Mouse (Mus musculus) embryonic facial prominence, embryonic 12.5 days (tissue): ENCODE results near the gene Stap2. TPM values are rescaled to one million over a fixed set of nuclear protein-coding genes. Genes with fewer than 3 reads are reported as not detected.
A peak's percentile ranks its signal among the peaks of the same experiment; 100 is the strongest.

Source experiments
- ATAC-seq: fragments of 200-750 bp; cut with Nextera tagmentation; 2 replicates; pipeline ENCODE4 v1.8.0; 2017; ENCODE audit not compliant: insufficient number of reproducible peaks, insufficient read depth, low FRiP score, low TSS enrichment
- H3K27ac ChIP-seq: fragments of 300-500 bp; sonication (generic); 2 replicates; pipeline ENCODE4 v1.5.1; 2016; ENCODE audit warnings: mild to moderate bottlenecking
- H3K27me3 ChIP-seq: fragments of 300-500 bp; sonication (generic); 2 replicates; pipeline ENCODE4 v1.6.1; 2016; ENCODE audit warnings: mild to moderate bottlenecking, moderate library complexity
- H3K36me3 ChIP-seq: fragments of 300-500 bp; sonication (generic); 2 replicates; pipeline ENCODE4 v1.6.1; 2016; ENCODE audit warnings: mild to moderate bottlenecking
- H3K4me1 ChIP-seq: fragments of 300-500 bp; sonication (generic); 2 replicates; pipeline ENCODE4 v1.6.1; 2016
- H3K4me2 ChIP-seq: fragments of 300-500 bp; sonication (generic); replicated peaks from 2 replicates; pipeline ENCODE4 v1.6.1; 2016; ENCODE audit warnings: mild to moderate bottlenecking, moderate library complexity
- H3K4me3 ChIP-seq: fragments of 300-500 bp; sonication (generic); 2 replicates; pipeline ENCODE4 v1.5.1; 2016; ENCODE audit warnings: mild to moderate bottlenecking
- H3K9ac ChIP-seq: fragments of 300-500 bp; sonication (generic); 2 replicates; pipeline ENCODE4 v1.6.1; 2016; ENCODE audit warnings: mild to moderate bottlenecking, moderate library complexity
- H3K9me3 ChIP-seq: fragments of 300-500 bp; sonication (generic); 2 replicates; pipeline ENCODE4 v1.6.1; 2016; ENCODE audit warnings: mild to moderate bottlenecking, moderate library complexity
- WGBS: fragments of 180-500 bp; shearing (Covaris S2); methylation state at CpG from one replicate; pipeline ENCODE4 v1.1.7; 2016; 5-methylcytosine and 5-hydroxymethylcytosine counted together
- polyA plus RNA-seq: library from polyadenylated mRNA; unstranded; fragments of >200 nt; fragmentation: Nextera tagmentation; extraction: Ambion mirVana; gene quantifications from 2 replicates; pipeline ENCODE4 v1.2.1, GENCODE M21; 2016

The Stap2 gene
- polyA plus RNA-seq, 1 experiment from 2014 or later: 8.0 TPM

GRCm38 (mm10) chr17:55996007-55996406 lies 9.4 kb downstream of the Stap2 start:
- no peak for ATAC-seq
- WGBS: 90% methylated on average over 15 of the region's 15 CpGs
- peaks cover 38% of the 10 kb centered on the region for H3K36me3 ChIP-seq
- H3K4me3 ChIP-seq: no peak overlapping the region
- H3K4me1 ChIP-seq: peaks cover 5% of the 10 kb centered on the region; the same call in 1 of the 2 replicates
- H3K9ac ChIP-seq: no peak overlapping the region
- H3K4me2 ChIP-seq: no peak overlapping the region
- H3K27ac ChIP-seq: no peak overlapping the region
- H3K27me3 ChIP-seq: peaks cover 21% of the 10 kb centered on the region
- no peaks in the 10 kb centered on the region for H3K9me3 ChIP-seq

DNA sequence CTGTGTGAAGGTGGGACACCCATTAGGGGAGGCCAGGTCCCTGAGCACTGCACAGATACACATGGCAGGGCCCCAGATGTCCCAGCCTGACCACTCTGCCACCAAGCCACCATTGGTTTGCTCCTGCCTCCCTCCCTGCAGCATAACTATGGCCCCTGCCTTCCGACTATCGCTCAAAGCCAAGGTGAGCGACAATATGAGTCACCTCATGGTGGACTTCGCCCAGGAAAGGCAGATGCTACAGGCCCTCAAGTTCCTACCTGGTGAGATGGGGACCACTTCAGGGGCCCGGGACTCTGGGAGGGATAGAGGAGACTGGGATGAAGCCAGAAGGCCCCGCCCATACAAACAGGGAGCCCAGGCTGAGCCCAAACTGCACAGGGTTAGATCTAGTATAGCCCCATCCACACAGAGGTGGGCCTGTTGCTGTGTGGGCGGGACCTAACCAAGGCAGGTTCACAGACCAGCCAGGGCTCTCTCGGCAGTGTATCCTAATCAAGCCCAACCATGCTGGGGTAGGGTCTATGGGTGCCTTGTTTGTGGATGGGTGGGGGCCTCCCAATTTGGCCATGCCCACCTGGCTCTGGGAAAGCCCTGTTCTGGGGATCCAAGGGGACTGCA lies 15.0 kb downstream of the Stap2 start:
- Histone ChIP-seq H3K9me3 (no peaks in the 10 kb centered on the region), H3K27ac (no peak overlapping the region), H3K27me3 (no peaks in the 10 kb centered on the region), H3K9ac (no peak overlapping the region), H3K36me3 (peaks cover 35% of the 10 kb centered on the region; the same call in 1 of the 2 replicates), H3K4me1 (peaks cover 6% of the 10 kb centered on the region), H3K4me2 (no peak overlapping the region), H3K4me3 (no peak overlapping the region)
- peak; percentile 73; the same call in 1 of the 2 replicates for ATAC-seq
- WGBS: 83% methylated on average over 8 of the region's 8 CpGs

GRCm38 (mm10) chr17:55986030-55986961 lies 19.1 kb downstream of the Stap2 start, which contains the start of gene Fsd1:
Fsd1 (plus strand) TSS chr17:55986509.
- Histone ChIP-seq H3K36me3 (peaks cover 13% of the 10 kb centered on the region; the same call in 1 of the 2 replicates), H3K27ac (no peak within 1 kb of the TSS), H3K4me2 (peak within 1 kb of the TSS; percentile 90), H3K9me3 (no peaks in the 10 kb centered on the region), H3K4me1 (peaks cover 6% of the 10 kb centered on the region), H3K27me3 (no peaks in the 10 kb centered on the region), H3K4me3 (peak within 1 kb of the TSS; percentile 63), H3K9ac (peak within 1 kb of the TSS; percentile 63)
- ATAC-seq: peak; percentile 65
- WGBS: 8% methylated on average over 33 of the region's 35 CpGs

DNA sequence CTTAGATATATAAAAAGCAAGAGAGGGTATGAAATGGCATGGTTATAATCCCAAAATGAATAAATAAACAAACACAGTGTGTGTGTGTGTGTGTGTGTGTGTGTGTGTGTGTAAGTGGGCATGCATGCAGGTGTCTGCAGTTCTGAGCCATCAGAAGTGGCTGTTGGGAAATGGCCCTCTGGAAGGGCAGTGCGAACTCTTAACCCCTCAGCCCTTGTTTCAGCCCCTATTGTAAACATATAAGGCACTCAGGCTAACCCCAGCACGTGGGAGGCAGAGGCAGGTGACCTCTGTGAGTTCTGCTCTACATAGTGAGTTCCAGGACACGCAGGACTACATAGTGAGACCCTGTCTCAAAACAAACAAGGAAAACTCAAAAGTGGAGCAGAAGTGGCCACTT lies 28.1 kb downstream of the Stap2 start:
- Histone ChIP-seq H3K9ac (no peak overlapping the region), H3K27me3 (no peaks in the 10 kb centered on the region), H3K9me3 (no peaks in the 10 kb centered on the region), H3K27ac (no peak overlapping the region), H3K4me3 (no peak overlapping the region), H3K4me2 (no peak overlapping the region), H3K4me1 (no peaks in the 10 kb centered on the region), H3K36me3 (peaks cover 4% of the 10 kb centered on the region; the same call in 1 of the 2 replicates)
- WGBS: 50% methylated on average over 3 of the region's 3 CpGs
- no peak for ATAC-seq

- WGBS: 18% methylated on average over 13 of the region's 13 CpGs
- peaks cover 2% of the 10 kb centered on the region; the same call in 1 of the 2 replicates for H3K4me1 ChIP-seq
- peaks cover 4% of the 10 kb centered on the region; the same call in 1 of the 2 replicates for H3K36me3 ChIP-seq
- H3K4me2 ChIP-seq: no peak overlapping the region
- H3K4me3 ChIP-seq: no peak overlapping the region
- no peaks in the 10 kb centered on the region for H3K9me3 ChIP-seq
- H3K9ac ChIP-seq: no peak overlapping the region
- H3K27me3 ChIP-seq: 0 out of 2 replicates have a peak, but pooled peaks cover 5% of the 10 kb centered on the region
- no peak overlapping the region for H3K27ac ChIP-seq
- ATAC-seq: 0 out of 2 replicates have a peak, but pooled peaks have one; percentile 52
Observed at GRCm38 (mm10) chr17:55976255-55976862, 29.0 kb downstream of the Stap2 start.

GRCm38 (mm10) chr17:55971453-55971852 lies 33.9 kb downstream of the Stap2 start:
- Histone ChIP-seq H3K27ac (no peak overlapping the region), H3K4me1 (peaks cover 21% of the 10 kb centered on the region; the same call in 1 of the 2 replicates), H3K9ac (0 out of 2 replicates have a peak overlapping the region, but pooled peaks have one; percentile 16), H3K4me3 (peak overlapping the region; percentile 53), H3K9me3 (no peaks in the 10 kb centered on the region), H3K4me2 (peak overlapping the region; percentile 68), H3K27me3 (0 out of 2 replicates have a peak, but pooled peaks cover 6% of the 10 kb centered on the region), H3K36me3 (peaks cover 17% of the 10 kb centered on the region)
- no peak for ATAC-seq
- 23% methylated on average over 22 of the region's 22 CpGs for WGBS

DNA sequence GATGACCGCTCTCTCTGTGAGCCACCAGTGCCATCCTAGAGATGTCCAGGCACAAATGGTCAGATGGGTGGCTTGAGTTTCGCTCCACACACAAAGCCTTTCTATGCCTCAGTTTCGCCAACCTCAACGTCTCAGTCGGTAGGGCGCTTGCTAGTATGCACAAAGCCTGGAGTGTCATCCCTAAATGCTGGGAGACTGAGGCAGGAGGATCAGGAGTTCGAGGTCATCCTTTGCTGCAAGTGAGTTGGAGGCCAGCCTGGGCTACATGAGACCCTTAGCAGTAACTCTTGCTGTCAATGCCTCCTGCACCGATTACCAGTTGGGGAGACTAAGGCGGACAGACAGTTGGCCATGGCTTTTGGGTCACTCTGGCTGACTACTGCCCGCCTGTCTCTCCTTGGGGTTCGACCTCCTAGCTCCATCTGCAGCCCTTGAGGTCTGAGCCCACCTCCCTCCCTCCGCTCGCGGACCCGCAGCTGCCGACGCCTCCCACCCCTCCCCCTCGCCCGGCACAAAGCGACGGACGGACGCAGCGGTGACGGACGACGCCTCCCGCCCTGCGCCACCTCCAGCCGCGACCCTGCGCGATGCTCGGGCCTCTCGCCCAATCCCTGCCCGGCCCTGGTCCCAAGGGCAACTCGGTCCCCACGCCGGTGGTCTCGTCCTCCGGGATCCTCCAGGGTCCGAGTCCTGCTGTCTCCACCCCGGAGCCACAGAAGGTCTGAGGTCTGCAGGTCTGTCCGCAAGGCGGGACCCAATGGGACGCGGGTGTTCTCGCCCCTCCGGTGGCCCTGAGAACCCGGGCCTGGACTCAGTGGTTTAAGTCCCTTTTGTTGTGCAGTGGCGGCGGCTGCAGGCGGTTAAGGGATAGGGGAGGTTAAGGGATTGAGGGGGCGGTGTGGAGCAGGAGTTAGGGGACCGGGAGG lies 35.2 kb downstream of the Stap2 start, which contains the start of gene Shd:
Gene Shd, plus strand, starts transcription at position 502 of the 926 bp plus-strand sequence.
- H3K36me3 ChIP-seq: peaks cover 24% of the 10 kb centered on the region
- H3K27ac ChIP-seq: no peak within 1 kb of the TSS
- 0 out of 2 replicates have a peak, but pooled peaks cover 6% of the 10 kb centered on the region for H3K27me3 ChIP-seq
- ATAC-seq: peak; percentile 16; the same call in 1 of the 2 replicates
- peak within 1 kb of the TSS; percentile 68 for H3K4me2 ChIP-seq
- WGBS: 8% methylated on average over 55 of the region's 55 CpGs
- H3K9me3 ChIP-seq: no peaks in the 10 kb centered on the region
- H3K4me1 ChIP-seq: peaks cover 21% of the 10 kb centered on the region; the same call in 1 of the 2 replicates
- H3K4me3 ChIP-seq: peak within 1 kb of the TSS; percentile 53
- peak within 1 kb of the TSS; percentile 73 for H3K9ac ChIP-seq

DNA sequence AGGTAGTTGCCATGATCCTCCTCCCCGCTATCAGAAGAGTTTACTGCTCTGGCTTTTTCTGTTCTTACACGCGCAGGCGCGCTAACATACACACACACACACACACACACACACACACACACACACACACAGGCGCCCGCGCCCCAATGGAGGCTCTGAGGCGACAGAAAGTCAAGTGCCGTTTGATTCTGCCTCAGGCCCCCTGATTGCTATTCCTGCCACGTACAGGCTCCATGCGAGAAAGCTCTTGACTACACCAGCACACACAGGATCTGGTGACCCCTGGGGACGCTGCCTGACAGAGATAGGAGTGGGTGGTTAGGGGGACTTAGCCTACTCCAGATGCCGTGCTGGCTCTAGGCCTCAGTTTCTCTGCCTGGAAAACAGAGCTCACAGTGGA lies 35.8 kb downstream of the Stap2 start:
- no peak overlapping the region for H3K9ac ChIP-seq
- H3K9me3 ChIP-seq: no peaks in the 10 kb centered on the region
- H3K4me2 ChIP-seq: peak overlapping the region; percentile 68; the same call in 1 of the 2 replicates
- no peak for ATAC-seq
- 0 out of 2 replicates have a peak, but pooled peaks cover 6% of the 10 kb centered on the region for H3K27me3 ChIP-seq
- H3K27ac ChIP-seq: no peak overlapping the region
- H3K4me1 ChIP-seq: peaks cover 21% of the 10 kb centered on the region; the same call in 1 of the 2 replicates
- WGBS: 44% methylated on average over 14 of the region's 14 CpGs
- H3K4me3 ChIP-seq: peak overlapping the region; percentile 53; the same call in 1 of the 2 replicates
- H3K36me3 ChIP-seq: peaks cover 31% of the 10 kb centered on the region

GRCm38 (mm10) chr17:55968210-55968609 lies 37.2 kb downstream of the Stap2 start:
- no peak overlapping the region for H3K27ac ChIP-seq
- H3K4me1 ChIP-seq: peaks cover 21% of the 10 kb centered on the region; the same call in 1 of the 2 replicates
- H3K9me3 ChIP-seq: no peaks in the 10 kb centered on the region
- H3K9ac ChIP-seq: no peak overlapping the region; the same call in 1 of the 2 replicates
- 56% methylated on average over 7 of the region's 7 CpGs for WGBS
- H3K4me2 ChIP-seq: no peak overlapping the region
- peaks cover 33% of the 10 kb centered on the region for H3K36me3 ChIP-seq
- ATAC-seq: no peak
- 0 out of 2 replicates have a peak, but pooled peaks cover 6% of the 10 kb centered on the region for H3K27me3 ChIP-seq
- no peak overlapping the region for H3K4me3 ChIP-seq

GRCm38 (mm10) chr17:55967186-55967585 lies 38.2 kb downstream of the Stap2 start:
- H3K4me1 ChIP-seq: peaks cover 24% of the 10 kb centered on the region; the same call in 1 of the 2 replicates

More at GRCm38 (mm10) chr17:55967186-55967585, 38.2 kb downstream of the Stap2 start:
- Histone ChIP-seq H3K27me3 (0 out of 2 replicates have a peak, but pooled peaks cover 6% of the 10 kb centered on the region), H3K36me3 (peaks cover 40% of the 10 kb centered on the region), H3K4me2 (no peak overlapping the region), H3K9ac (no peak overlapping the region), H3K4me3 (no peak overlapping the region), H3K9me3 (no peaks in the 10 kb centered on the region), H3K27ac (no peak overlapping the region)
- ATAC-seq: no peak
- 90% methylated on average over 4 of the region's 4 CpGs for WGBS
